Mouse (Mus musculus) kidney, embryonic 16.5 days (tissue): ENCODE measurements at regions not wholly inside any gene's neighbourhood (a gene's known extent, or its start where the extent isn't known, plus 50 kb on each side); places are given as distances from the start of the nearest gene placed in this dataset.

ENCODE experiments used
- ATAC-seq: fragments of 200-750 bp; cut with Nextera tagmentation; 2 replicates; pipeline ENCODE4 v1.8.0; 2017; ENCODE audit warnings: moderate TSS enrichment; ENCODE audit not compliant: low FRiP score, low TSS enrichment
- H3K27ac ChIP-seq: fragments of 300-500 bp; sonication (generic); 2 replicates; pipeline ENCODE4 v1.5.1; 2014; ENCODE audit warnings: low read length
- H3K27me3 ChIP-seq: fragments of 300-500 bp; sonication (generic); 2 replicates; pipeline ENCODE4 v1.6.1; 2014; ENCODE audit warnings: low read length, control low read depth, mixed read lengths; ENCODE audit not compliant: insufficient read depth
- H3K36me3 ChIP-seq: fragments of 300-500 bp; sonication (generic); 2 replicates; pipeline ENCODE4 v1.6.1; 2014; ENCODE audit warnings: low read length, control low read depth, mixed read lengths; ENCODE audit not compliant: insufficient read depth
- H3K4me1 ChIP-seq: fragments of 300-500 bp; sonication (generic); 2 replicates; pipeline ENCODE4 v1.6.1; 2014; ENCODE audit warnings: low read length, control low read depth, mixed read lengths; ENCODE audit not compliant: insufficient read depth
- H3K4me2 ChIP-seq: fragments of 300-500 bp; sonication (generic); replicated peaks from 2 replicates; pipeline ENCODE4 v1.6.1; 2014; ENCODE audit warnings: low read depth, low read length
- H3K4me3 ChIP-seq: fragments of 300-500 bp; sonication (generic); 2 replicates; pipeline ENCODE4 v1.5.1; 2014; ENCODE audit warnings: mild to moderate bottlenecking, low read length
- H3K9ac ChIP-seq: fragments of 300-500 bp; sonication (generic); replicated peaks from 2 replicates; pipeline ENCODE4 v1.6.1; 2014; ENCODE audit warnings: low read length
- H3K9me3 ChIP-seq: fragments of 300-500 bp; sonication (generic); 2 replicates; pipeline ENCODE4 v1.6.1; 2016; ENCODE audit warnings: low read length, control low read depth
- WGBS: fragments of 180-500 bp; shearing (Covaris S2); extraction: QIAGEN DNeasy Blood & Tissue Kit; methylation state at CpG from one replicate; pipeline ENCODE4 v1.1.7; 2014; 5-methylcytosine and 5-hydroxymethylcytosine counted together

DNA sequence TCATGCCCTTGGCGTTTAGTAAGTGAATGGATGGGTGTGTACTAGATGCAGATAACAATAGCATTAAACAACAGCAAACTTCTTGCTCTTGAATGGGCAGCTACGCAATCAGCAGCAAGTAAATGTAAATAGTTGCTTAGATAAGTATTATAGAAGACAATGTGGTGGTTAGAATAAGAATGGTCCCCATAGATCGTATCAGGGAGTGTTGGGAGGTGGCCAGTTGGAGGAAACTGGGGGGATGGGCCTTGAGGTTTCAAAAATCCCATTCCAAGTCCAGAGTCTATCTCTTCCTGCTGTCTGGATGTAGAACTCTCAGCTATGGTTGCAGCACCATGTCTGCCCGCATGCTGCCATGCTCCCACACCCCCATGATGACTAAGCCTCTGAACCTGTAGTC lies 88.0 kb upstream of the Ankrd28 start:
- Histone ChIP-seq H3K36me3 (no peaks in the 10 kb centered on the region), H3K4me2 (no peak overlapping the region), H3K4me1 (no peaks in the 10 kb centered on the region; the same call in 1 of the 2 replicates), H3K9ac (no peak overlapping the region), H3K27me3 (no peaks in the 10 kb centered on the region), H3K27ac (no peak overlapping the region), H3K4me3 (no peak overlapping the region), H3K9me3 (peaks cover 10% of the 10 kb centered on the region; the same call in 1 of the 2 replicates)
- 85% methylated on average over 4 of the region's 4 CpGs for WGBS
- no peak for ATAC-seq

DNA sequence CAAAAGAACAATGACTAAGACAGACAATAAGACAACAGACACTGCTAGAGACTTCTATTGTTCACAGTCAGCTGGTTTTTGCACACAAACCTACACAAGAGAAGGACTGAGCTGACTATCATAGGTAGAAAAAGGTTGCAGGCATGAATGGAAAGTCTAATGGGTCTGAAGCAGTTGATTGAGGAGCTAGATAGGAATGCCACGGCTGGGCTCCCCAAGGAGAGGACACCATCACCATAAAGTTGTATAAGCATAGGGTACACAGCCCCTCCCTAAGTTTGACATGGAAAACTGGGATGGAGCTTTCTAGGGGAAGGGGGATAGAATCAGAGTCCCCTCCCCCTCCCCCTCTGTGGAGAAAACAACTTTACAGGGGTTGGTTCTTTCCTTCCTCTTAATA lies 88.5 kb upstream of the Ankrd28 start:
- Histone ChIP-seq H3K9ac (no peak overlapping the region), H3K27ac (no peak overlapping the region), H3K9me3 (peaks cover 12% of the 10 kb centered on the region; the same call in 1 of the 2 replicates), H3K36me3 (no peaks in the 10 kb centered on the region), H3K27me3 (no peaks in the 10 kb centered on the region), H3K4me1 (no peaks in the 10 kb centered on the region; the same call in 1 of the 2 replicates), H3K4me3 (no peak overlapping the region), H3K4me2 (no peak overlapping the region)
- no peak for ATAC-seq
- WGBS: 92% methylated on average over 1 of the region's 1 CpGs

DNA sequence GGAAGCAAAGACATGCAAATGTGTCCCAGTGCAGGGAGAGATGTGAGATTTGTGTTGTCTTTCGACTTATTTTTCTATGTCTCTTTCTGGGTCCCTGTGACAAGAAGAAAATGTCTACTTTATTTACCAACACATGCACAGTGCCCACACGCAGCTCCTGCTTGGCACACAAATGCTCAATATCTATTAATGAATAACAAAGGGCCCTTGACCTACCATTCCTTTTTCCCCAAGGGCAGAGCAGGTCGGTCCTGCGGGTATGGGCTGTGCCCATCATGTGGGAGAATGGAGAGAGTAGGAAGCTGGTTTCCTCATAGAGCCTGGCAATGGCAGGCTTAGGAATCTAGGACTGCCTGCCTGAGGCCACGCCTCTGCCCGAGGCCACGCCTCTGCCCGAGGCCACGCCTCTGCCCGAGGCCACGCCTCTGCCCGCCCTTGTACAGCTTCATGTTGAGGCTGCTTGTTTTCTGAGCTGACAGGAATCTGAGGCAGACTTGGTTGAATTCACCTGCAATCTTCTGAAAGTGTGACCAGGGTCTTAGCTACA lies 98.8 kb upstream of the Ankrd28 start:
- H3K27me3 ChIP-seq: no peaks in the 10 kb centered on the region
- ATAC-seq: peak; percentile 33; the same call in 1 of the 2 replicates
- no peak overlapping the region for H3K27ac ChIP-seq

DNA sequence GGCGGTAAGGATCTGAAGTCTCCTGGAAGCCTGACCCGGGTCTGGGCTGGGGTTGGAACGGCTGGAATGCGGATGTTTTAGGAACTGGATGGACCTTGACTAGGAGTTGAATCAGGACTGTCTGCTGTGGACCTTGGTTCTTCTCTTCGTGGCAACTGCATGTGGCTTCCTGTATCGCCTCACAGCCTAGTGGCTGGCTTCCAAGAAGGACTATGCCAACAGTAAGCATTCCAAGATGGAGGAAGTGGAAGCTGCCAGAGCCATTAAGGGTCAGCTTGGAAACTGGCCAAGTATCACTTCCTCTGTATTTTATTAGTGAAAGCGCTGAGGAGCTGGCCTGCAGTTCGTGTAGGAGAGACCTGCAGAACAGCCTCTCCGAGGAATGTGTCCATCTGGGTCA lies 98.4 kb upstream of the Galnt15 start:
- Histone ChIP-seq H3K36me3 (no peaks in the 10 kb centered on the region), H3K4me1 (peaks cover 36% of the 10 kb centered on the region), H3K27ac (peak overlapping the region; percentile 77), H3K4me3 (no peak overlapping the region), H3K9me3 (no peaks in the 10 kb centered on the region; the same call in 1 of the 2 replicates), H3K9ac (no peak overlapping the region), H3K27me3 (no peaks in the 10 kb centered on the region), H3K4me2 (no peak overlapping the region)
- WGBS: 40% methylated on average over 9 of the region's 9 CpGs
- peak; percentile 28; the same call in 1 of the 2 replicates for ATAC-seq

More for the DNA sequence above, 98.8 kb upstream of the Ankrd28 start:
- peaks cover 5% of the 10 kb centered on the region; the same call in 1 of the 2 replicates for H3K9me3 ChIP-seq
- H3K36me3 ChIP-seq: no peaks in the 10 kb centered on the region
- WGBS: 54% methylated on average over 12 of the region's 12 CpGs
- no peak overlapping the region for H3K4me3 ChIP-seq
- H3K4me1 ChIP-seq: peaks cover 30% of the 10 kb centered on the region
- no peak overlapping the region for H3K4me2 ChIP-seq
- H3K9ac ChIP-seq: no peak overlapping the region

DNA sequence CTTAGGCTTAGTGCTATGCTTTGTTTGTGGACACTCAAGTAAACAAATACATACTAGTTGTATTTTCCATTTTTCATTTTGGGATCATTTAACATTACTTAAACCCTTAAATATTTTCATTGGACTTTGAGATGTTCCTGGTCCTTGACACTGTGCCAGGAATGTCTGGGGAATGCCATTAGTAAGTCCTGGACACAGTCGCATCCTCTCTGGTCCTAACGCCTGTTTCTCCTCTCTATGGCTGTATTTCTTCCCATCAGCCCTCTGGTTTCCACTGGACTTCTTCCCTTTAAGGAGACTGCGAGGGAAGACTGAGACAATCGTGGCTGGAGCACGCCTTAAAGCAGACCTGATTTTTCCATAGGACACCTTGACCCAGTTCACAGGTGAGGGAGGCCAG lies 96.8 kb upstream of the Galnt15 start:
- Histone ChIP-seq H3K4me1 (peaks cover 36% of the 10 kb centered on the region), H3K27ac (no peak overlapping the region), H3K4me2 (no peak overlapping the region), H3K9ac (no peak overlapping the region), H3K4me3 (no peak overlapping the region), H3K36me3 (no peaks in the 10 kb centered on the region), H3K27me3 (no peaks in the 10 kb centered on the region), H3K9me3 (no peaks in the 10 kb centered on the region)
- ATAC-seq: no peak
- WGBS: 76% methylated on average over 5 of the region's 5 CpGs

DNA sequence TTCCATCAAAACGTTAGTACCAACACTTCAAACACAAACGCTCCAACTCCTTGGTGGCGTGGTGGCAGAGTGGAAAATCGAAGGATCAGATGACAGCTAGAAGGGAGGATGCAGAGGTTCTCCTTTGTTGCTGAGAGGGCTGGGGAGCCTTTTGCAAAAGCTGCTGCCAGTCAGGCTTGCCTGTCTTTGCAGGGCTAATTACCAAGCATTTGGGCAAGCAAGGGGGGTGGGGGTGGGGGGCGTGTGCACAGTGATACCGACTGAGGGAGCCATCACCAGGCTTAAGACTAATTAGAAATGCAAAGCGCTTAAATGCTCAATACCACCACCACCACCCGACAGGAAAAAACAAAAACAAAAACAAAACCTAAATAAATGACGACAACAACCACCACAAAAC lies 95.3 kb upstream of the Galnt15 start:
- H3K9ac ChIP-seq: peak overlapping the region; percentile 65
- no peak for ATAC-seq
- no peaks in the 10 kb centered on the region; the same call in 1 of the 2 replicates for H3K9me3 ChIP-seq
- H3K4me3 ChIP-seq: peak overlapping the region; percentile 45
- 8% methylated on average over 9 of the region's 9 CpGs for WGBS
- peak overlapping the region; percentile 67 for H3K4me2 ChIP-seq
- H3K27me3 ChIP-seq: no peaks in the 10 kb centered on the region
- H3K27ac ChIP-seq: no peak overlapping the region
- no peaks in the 10 kb centered on the region for H3K36me3 ChIP-seq
- peaks cover 36% of the 10 kb centered on the region for H3K4me1 ChIP-seq

DNA sequence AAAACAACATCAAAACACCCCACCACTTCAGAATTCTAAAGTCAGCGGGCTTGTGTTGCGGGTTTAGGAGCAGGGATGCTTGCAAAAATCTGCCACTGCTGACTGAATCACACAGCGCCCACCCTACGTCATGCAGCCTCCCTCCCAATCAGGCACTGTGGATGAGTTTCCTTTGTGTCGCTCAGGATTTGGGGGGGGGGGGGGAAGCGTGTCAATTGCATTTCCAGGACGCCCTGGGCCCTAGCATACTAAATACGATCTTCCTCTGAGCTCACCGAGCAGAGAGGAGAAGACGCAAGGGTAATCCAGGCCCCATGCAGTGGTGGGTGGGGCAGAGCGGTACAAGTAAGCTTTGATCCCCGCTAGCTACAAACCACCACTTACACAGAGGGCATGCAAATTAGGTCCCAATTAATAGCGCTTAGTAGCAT lies 94.9 kb upstream of the Galnt15 start:
- peak; percentile 78 for ATAC-seq
- Histone ChIP-seq H3K4me3 (peak overlapping the region; percentile 45), H3K9me3 (no peaks in the 10 kb centered on the region; the same call in 1 of the 2 replicates), H3K4me1 (peaks cover 36% of the 10 kb centered on the region), H3K27ac (no peak overlapping the region), H3K4me2 (peak overlapping the region; percentile 67), H3K36me3 (no peaks in the 10 kb centered on the region), H3K27me3 (no peaks in the 10 kb centered on the region), H3K9ac (peak overlapping the region; percentile 65)
- 3% methylated on average over 13 of the region's 13 CpGs for WGBS

DNA sequence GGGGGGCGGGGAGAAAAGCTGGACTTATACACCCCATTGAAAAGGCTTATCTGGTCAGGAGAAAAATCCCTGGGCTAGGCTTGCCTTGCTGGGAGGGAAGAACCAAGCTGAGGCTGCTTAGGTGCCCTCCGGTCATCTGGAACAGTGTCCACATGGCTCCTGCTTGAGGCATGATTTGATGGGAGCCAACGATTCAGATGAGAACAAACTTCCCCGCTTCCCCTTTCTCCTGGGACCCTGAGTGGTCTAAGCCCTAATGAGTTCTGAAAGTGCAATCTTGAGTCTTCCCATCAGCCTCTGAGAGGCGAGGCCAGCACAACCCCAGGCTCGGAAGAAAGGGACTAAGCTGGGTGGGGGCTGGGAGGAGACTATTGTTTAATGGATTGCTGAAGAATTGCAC lies 94.5 kb upstream of the Galnt15 start:
- peak overlapping the region; percentile 65 for H3K9ac ChIP-seq
- H3K27ac ChIP-seq: 0 out of 2 replicates have a peak overlapping the region, but pooled peaks have one; percentile 50
- peak overlapping the region; percentile 45 for H3K4me3 ChIP-seq

DNA sequence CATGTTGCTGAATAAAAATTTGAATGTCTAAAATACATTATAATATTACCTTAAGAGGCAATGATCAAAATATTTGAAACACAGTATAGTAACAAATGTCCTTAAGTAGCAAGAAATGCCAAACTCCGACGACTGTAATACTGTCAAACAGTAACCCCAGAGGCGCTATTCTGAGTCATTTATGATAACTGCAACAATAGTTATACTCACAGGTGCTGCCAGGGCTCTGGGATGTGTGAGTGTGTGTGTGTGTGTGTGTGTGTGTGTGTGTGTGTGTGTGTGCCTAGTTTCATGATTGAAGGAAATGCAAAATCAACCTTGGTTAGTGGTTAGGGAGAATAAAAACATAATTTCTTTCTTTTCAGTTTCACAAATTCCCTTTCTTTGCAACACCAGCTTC lies 94.0 kb upstream of the Galnt15 start:
- Histone ChIP-seq H3K4me1 (peaks cover 30% of the 10 kb centered on the region), H3K9me3 (no peaks in the 10 kb centered on the region; the same call in 1 of the 2 replicates), H3K4me2 (peak overlapping the region; percentile 67), H3K27ac (no peak overlapping the region), H3K27me3 (no peaks in the 10 kb centered on the region), H3K36me3 (no peaks in the 10 kb centered on the region), H3K4me3 (no peak overlapping the region), H3K9ac (0 out of 2 replicates have a peak overlapping the region, but pooled peaks have one; percentile 65)
- no peak for ATAC-seq
- 15% methylated on average over 3 of the region's 3 CpGs for WGBS

More for the DNA sequence above, 94.5 kb upstream of the Galnt15 start:
- 2% methylated on average over 5 of the region's 6 CpGs for WGBS
- peaks cover 34% of the 10 kb centered on the region for H3K4me1 ChIP-seq
- no peaks in the 10 kb centered on the region for H3K27me3 ChIP-seq
- H3K36me3 ChIP-seq: no peaks in the 10 kb centered on the region
- H3K4me2 ChIP-seq: peak overlapping the region; percentile 67
- H3K9me3 ChIP-seq: no peaks in the 10 kb centered on the region; the same call in 1 of the 2 replicates
- peak; percentile 79 for ATAC-seq

DNA sequence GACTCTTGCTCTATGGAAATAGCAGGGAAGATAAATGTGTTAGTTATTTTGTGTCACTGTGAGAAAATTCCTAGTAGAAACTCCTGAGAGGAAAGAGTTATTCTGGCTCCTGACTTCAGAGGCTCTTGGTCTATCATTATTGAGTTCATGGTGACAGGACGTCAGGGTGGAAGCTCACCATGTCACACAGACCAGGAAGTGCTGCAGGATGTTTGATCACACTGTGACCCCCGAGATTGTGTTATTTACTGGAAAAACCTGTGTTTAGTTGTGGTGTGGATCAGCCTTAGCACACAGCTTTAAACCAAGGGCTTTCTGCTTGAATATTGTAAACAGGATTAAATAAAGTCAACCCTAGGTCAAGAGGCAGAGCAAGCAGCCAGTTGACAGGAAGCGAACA lies 93.4 kb upstream of the Galnt15 start:
- Histone ChIP-seq H3K27ac (no peak overlapping the region), H3K4me2 (no peak overlapping the region), H3K9me3 (no peaks in the 10 kb centered on the region; the same call in 1 of the 2 replicates), H3K27me3 (no peaks in the 10 kb centered on the region), H3K36me3 (no peaks in the 10 kb centered on the region), H3K4me3 (no peak overlapping the region), H3K4me1 (peaks cover 25% of the 10 kb centered on the region), H3K9ac (no peak overlapping the region)
- WGBS: 61% methylated on average over 3 of the region's 3 CpGs
- ATAC-seq: no peak
